Mouse (Mus musculus) kidney, adult 8-10 months (tissue): ENCODE measurements around the gene Cap2.

ENCODE experiments used
- DNase-seq, 2 experiments: peaks; one replicate each; pipeline ENCODE4 v3.0.0; 2022

The Cap2 gene

GRCm38 (mm10) chr13:46526645-46527044 is 25.0 kb downstream of the Cap2 start:
- no peak for DNase-seq

GRCm38 (mm10) chr13:46527340-46527739 is 25.7 kb downstream of the Cap2 start:
- DNase-seq, result no peak

GRCm38 (mm10) chr13:46529037-46529436 is 27.4 kb downstream of the Cap2 start:
- DNase-seq, result no peak

- DNase-seq, result no peak
Observed at GRCm38 (mm10) chr13:46530546-46530945, 28.9 kb downstream of the Cap2 start.

- no peak for DNase-seq
Observed at GRCm38 (mm10) chr13:46531676-46532075, 30.0 kb downstream of the Cap2 start.

- no peak for DNase-seq
Observed at GRCm38 (mm10) chr13:46532276-46532675, 30.6 kb downstream of the Cap2 start.

- no peak for DNase-seq
Observed at GRCm38 (mm10) chr13:46533342-46534129, 31.9 kb downstream of the Cap2 start.

- no peak for DNase-seq
Observed at GRCm38 (mm10) chr13:46534171-46534968, 32.7 kb downstream of the Cap2 start.

- no peak for DNase-seq
Observed at GRCm38 (mm10) chr13:46534969-46535785, 33.5 kb downstream of the Cap2 start.

- DNase-seq, result no peak
Observed at GRCm38 (mm10) chr13:46539284-46539683, 37.6 kb downstream of the Cap2 start.

- no peak for DNase-seq
Observed at GRCm38 (mm10) chr13:46540943-46541342, 39.3 kb downstream of the Cap2 start.

GRCm38 (mm10) chr13:46542782-46543181 is 41.1 kb downstream of the Cap2 start:
- no peak for DNase-seq

- no peak for DNase-seq
Observed at GRCm38 (mm10) chr13:46544608-46545007, 43.0 kb downstream of the Cap2 start.

GRCm38 (mm10) chr13:46545081-46545480 is 43.4 kb downstream of the Cap2 start:
- DNase-seq, result no peak

- no peak for DNase-seq
Observed at GRCm38 (mm10) chr13:46546846-46547245, 45.2 kb downstream of the Cap2 start.

GRCm38 (mm10) chr13:46547253-46547652 is 45.6 kb downstream of the Cap2 start:
- no peak for DNase-seq

- DNase-seq, result no peak
Observed at GRCm38 (mm10) chr13:46548132-46548531, 46.5 kb downstream of the Cap2 start.

- no peak for DNase-seq
Observed at GRCm38 (mm10) chr13:46548600-46549179, 47.0 kb downstream of the Cap2 start.

GRCm38 (mm10) chr13:46550627-46551026 is 49.0 kb downstream of the Cap2 start:
- DNase-seq, result no peak

- no peak for DNase-seq
Observed at GRCm38 (mm10) chr13:46554736-46555135, 53.1 kb downstream of the Cap2 start.

GRCm38 (mm10) chr13:46565913-46566312 is 64.3 kb downstream of the Cap2 start:
- DNase-seq, result no peak

GRCm38 (mm10) chr13:46569469-46569868 is 67.8 kb downstream of the Cap2 start:
- no peak for DNase-seq

GRCm38 (mm10) chr13:46571141-46571592 is 69.5 kb downstream of the Cap2 start:
- no peak for DNase-seq
